Mouse (Mus musculus): ENCODE results near the gene Ctdsp2. TPM values are rescaled to one million over a fixed set of nuclear protein-coding genes. Genes with fewer than 3 reads are reported as not detected.

Ctdsp2 gene
- total RNA-seq, 2 experiments from 2014 or later, result 90.6 to 98.7 TPM

GRCm38 (mm10) chr10:126990313-126991056 is 12.0 kb downstream of the Ctdsp2 start:
- DNase-seq, result peak; percentile 80

- DNase-seq, result no peak
These were observed 13.2 kb downstream of the Ctdsp2 start for GRCm38 (mm10) chr10:126991676-126992075.

GRCm38 (mm10) chr10:126993621-126994020 is 15.1 kb downstream of the Ctdsp2 start:
- DNase-seq, result no peak

GRCm38 (mm10) chr10:126997340-126998113 is 19.0 kb downstream of the Ctdsp2 start:
- no peak for DNase-seq

- no peak for DNase-seq
These were observed 22.0 kb downstream of the Ctdsp2 start, which contains the start of gene Avil for GRCm38 (mm10) chr10:127000529-127000928. Gene Avil, plus strand, starts transcription at chr10:127000709.

GRCm38 (mm10) chr10:127001297-127001696 is 22.8 kb downstream of the Ctdsp2 start:
- DNase-seq, result no peak

- DNase-seq, result no peak
These were observed 23.5 kb downstream of the Ctdsp2 start for GRCm38 (mm10) chr10:127002056-127002455.

GRCm38 (mm10) chr10:127002765-127003164 is 24.2 kb downstream of the Ctdsp2 start:
- DNase-seq, result no peak

GRCm38 (mm10) chr10:127003334-127003733 is 24.8 kb downstream of the Ctdsp2 start:
- DNase-seq, result no peak

- DNase-seq, result no peak
These were observed 25.3 kb downstream of the Ctdsp2 start for GRCm38 (mm10) chr10:127003806-127004205.

GRCm38 (mm10) chr10:127016488-127016887 is 38.0 kb downstream of the Ctdsp2 start:
- DNase-seq, result no peak

GRCm38 (mm10) chr10:127017071-127017470 is 38.6 kb downstream of the Ctdsp2 start:
- DNase-seq, result no peak

- no peak for DNase-seq
These were observed 39.9 kb downstream of the Ctdsp2 start for GRCm38 (mm10) chr10:127018422-127018821.

- peak; percentile 86 for DNase-seq
These were observed 52.1 kb downstream of the Ctdsp2 start, which contains the start of gene Tsfm for GRCm38 (mm10) chr10:127030336-127031296. Gene Tsfm, minus strand, starts transcription at chr10:127030840.

- DNase-seq, result no peak
These were observed 54.8 kb downstream of the Ctdsp2 start for GRCm38 (mm10) chr10:127033301-127033741.

- DNase-seq, result no peak
These were observed 57.8 kb downstream of the Ctdsp2 start for GRCm38 (mm10) chr10:127036273-127036672.

GRCm38 (mm10) chr10:127037641-127038040 is 59.1 kb downstream of the Ctdsp2 start:
- no peak for DNase-seq

- DNase-seq, result no peak
These were observed 62.2 kb downstream of the Ctdsp2 start for GRCm38 (mm10) chr10:127040569-127041214.

GRCm38 (mm10) chr10:127041274-127041766 is 62.8 kb downstream of the Ctdsp2 start, which contains the start of the genes Mettl1 and Eef1akmt3:
Gene Mettl1, plus strand, starts transcription at chr10:127041414.
Gene Eef1akmt3, minus strand, starts transcription at chr10:127041513.
- peak; percentile 32 for DNase-seq

GRCm38 (mm10) chr10:127041774-127042338 is 63.3 kb downstream of the Ctdsp2 start:
- peak; percentile 83 for DNase-seq
